Mouse (Mus musculus): ENCODE results near the gene F10.

DNA sequence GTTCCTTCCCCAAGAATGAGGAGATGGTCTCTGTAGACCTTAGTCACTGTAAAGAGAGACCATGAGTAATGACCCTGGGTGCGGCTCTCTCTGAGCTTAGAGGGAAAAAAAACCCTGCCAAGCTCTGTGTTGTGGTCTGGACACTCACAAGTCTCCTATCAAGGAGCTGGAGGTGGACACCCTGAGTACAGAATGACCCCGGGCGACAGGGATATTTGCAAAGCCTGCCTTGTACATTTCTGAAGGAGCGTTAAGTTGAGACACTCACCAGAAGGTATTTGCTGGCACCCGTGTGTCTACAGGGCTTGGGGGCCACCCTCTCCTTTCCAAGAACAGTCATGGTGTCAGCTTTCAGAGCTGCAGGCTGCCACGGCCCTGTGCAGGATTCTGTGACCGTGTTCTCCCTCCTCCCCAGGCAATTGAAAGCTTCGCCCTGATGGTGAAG is 40.3 kb upstream of the F10 start:
- TF ChIP-seq CTCF (IDR thresholded peaks at IDR 0.05; ENCODE audit: low read depth) = no peak
- TF ChIP-seq EP300 (IDR thresholded peaks at IDR 0.05; ENCODE audit: low read depth) = no peak

All from liver, embryonic 14.5 days (tissue).